Mouse (Mus musculus) fibroblast of lung, adult 2 months (primary cell): ENCODE measurements around the gene Vat1l.

ENCODE experiments used
- DNase-seq: peaks from one replicate; pipeline ENCODE4 v3.0.0-alpha.2; 2011; ENCODE audit warnings: low read depth

Gene Vat1l

GRCm38 (mm10) chr8:114295749-114296067, 90.3 kb downstream of the Vat1l start:
- DNase-seq: no peak

- no peak for DNase-seq
Observed at GRCm38 (mm10) chr8:114298253-114298652, 92.8 kb downstream of the Vat1l start.

- DNase-seq: no peak
Observed at GRCm38 (mm10) chr8:114300072-114300471, 94.7 kb downstream of the Vat1l start.

GRCm38 (mm10) chr8:114306296-114306695, 100.9 kb downstream of the Vat1l start:
- DNase-seq: no peak

- DNase-seq: no peak
Observed at GRCm38 (mm10) chr8:114314669-114315325, 109.4 kb downstream of the Vat1l start.

GRCm38 (mm10) chr8:114318161-114318560, 112.7 kb downstream of the Vat1l start:
- DNase-seq: no peak

- DNase-seq: no peak
Observed at GRCm38 (mm10) chr8:114322096-114322495, 116.7 kb downstream of the Vat1l start.

GRCm38 (mm10) chr8:114331928-114332327, 126.5 kb downstream of the Vat1l start:
- no peak for DNase-seq

GRCm38 (mm10) chr8:114332949-114333348, 127.5 kb downstream of the Vat1l start:
- no peak for DNase-seq

- no peak for DNase-seq
Observed at GRCm38 (mm10) chr8:114335721-114336120, 130.3 kb downstream of the Vat1l start.

- DNase-seq: no peak
Observed at GRCm38 (mm10) chr8:114342276-114342675, 136.9 kb downstream of the Vat1l start.

GRCm38 (mm10) chr8:114344789-114345188, 139.4 kb downstream of the Vat1l start:
- no peak for DNase-seq

- DNase-seq: no peak
Observed at GRCm38 (mm10) chr8:114346045-114346444, 140.6 kb downstream of the Vat1l start.

- no peak for DNase-seq
Observed at GRCm38 (mm10) chr8:114351643-114352427, 146.4 kb downstream of the Vat1l start.

GRCm38 (mm10) chr8:114360506-114360905, 155.1 kb downstream of the Vat1l start:
- no peak for DNase-seq

- no peak for DNase-seq
Observed at GRCm38 (mm10) chr8:114363167-114363566, 157.8 kb downstream of the Vat1l start.

- no peak for DNase-seq
Observed at GRCm38 (mm10) chr8:114363656-114364055, 158.2 kb downstream of the Vat1l start.

GRCm38 (mm10) chr8:114369038-114369976, 163.9 kb downstream of the Vat1l start:
- peak; percentile 28 for DNase-seq

- DNase-seq: no peak
Observed at GRCm38 (mm10) chr8:114374390-114374789, 169.0 kb downstream of the Vat1l start.

GRCm38 (mm10) chr8:114384189-114384588, 178.8 kb downstream of the Vat1l start:
- no peak for DNase-seq

GRCm38 (mm10) chr8:114387494-114387893, 182.1 kb downstream of the Vat1l start:
- DNase-seq: no peak

GRCm38 (mm10) chr8:114390465-114391254, 185.2 kb downstream of the Vat1l start:
- no peak for DNase-seq
